Mouse (Mus musculus) cerebellum, adult 11-12 months (tissue): ENCODE measurements around the gene Disc1.

Experiments used
- DNase-seq: peaks from one replicate; pipeline ENCODE4 v3.0.0; 2022

Disc1 gene

DNA sequence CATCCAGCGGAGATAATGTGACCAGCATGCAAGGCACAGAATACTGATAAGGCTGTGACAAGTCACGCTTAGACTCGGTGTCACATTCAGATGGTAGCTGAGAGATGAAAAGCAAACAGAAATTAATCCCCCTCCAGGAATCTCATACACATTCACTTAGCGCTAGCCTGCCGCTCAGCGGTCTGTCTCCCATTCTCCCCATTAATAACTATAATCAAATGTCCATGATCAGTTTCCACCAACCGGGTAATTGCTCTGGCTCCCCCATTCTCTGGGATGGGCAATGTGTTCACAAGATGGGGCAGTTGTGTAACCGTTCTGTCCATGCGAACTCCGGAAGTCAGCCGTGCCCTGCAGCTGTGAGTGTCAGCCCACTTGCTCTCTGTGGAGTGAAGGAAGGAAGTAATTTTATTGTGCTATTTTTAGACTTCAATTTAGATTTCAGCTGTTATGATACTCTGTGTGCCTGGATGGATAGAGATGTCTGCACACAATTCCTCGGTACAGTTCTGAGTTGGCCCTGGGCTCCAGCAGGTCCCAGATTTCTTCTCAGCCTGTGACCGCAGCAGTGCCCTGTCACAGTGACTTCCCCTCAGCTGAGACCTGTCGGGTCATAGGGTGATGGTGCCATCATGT is 173.1 kb downstream of the Disc1 start:
- DNase-seq = no peak

DNA sequence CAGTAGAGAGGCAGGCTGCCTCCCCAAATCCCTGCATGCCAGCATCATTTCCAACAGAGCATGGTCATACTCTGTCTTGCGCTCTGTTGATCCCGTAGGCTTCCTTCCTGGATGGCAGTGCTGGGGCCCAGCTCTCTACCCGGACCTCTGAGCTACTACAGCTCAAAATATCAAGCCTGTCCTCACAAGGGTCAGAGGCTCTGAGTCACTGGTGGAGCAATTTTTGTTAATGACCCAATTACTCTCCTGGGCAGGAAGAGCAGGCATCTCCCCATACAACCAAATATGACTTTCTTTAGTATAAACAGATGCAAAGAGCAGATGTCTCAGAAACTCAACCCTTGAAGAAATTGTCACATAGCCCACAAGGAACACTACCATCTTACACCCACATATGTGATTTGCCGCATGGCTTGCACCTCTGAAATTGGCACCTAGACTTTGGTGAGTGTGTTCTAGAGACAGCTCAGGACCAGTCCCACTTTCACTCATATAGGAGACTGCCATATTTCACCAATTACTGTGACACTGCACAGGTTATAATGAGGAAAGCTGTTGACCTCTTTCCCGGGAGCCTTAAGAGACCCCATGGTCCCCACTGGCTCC is 176.6 kb downstream of the Disc1 start:
- no peak for DNase-seq

DNA sequence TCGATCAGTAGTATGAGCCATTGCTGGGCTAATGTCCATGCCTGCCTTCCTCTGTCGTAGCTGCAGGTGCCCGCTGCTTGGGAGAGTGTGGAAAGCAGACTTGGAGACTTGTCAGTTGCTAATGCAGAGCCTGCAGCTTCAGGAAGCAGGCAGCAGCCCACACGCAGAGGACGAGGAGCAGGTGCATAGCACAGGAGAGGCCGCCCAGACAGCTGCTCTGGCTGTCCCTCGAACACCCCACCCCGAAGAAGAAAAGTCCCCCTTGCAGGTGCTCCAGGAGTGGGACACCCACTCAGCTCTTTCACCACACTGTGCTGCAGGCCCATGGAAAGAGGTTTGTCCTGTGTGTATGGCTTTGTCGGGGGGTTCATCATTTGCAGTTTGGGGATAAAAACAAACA is 178.7 kb downstream of the Disc1 start:
- DNase-seq = no peak

DNA sequence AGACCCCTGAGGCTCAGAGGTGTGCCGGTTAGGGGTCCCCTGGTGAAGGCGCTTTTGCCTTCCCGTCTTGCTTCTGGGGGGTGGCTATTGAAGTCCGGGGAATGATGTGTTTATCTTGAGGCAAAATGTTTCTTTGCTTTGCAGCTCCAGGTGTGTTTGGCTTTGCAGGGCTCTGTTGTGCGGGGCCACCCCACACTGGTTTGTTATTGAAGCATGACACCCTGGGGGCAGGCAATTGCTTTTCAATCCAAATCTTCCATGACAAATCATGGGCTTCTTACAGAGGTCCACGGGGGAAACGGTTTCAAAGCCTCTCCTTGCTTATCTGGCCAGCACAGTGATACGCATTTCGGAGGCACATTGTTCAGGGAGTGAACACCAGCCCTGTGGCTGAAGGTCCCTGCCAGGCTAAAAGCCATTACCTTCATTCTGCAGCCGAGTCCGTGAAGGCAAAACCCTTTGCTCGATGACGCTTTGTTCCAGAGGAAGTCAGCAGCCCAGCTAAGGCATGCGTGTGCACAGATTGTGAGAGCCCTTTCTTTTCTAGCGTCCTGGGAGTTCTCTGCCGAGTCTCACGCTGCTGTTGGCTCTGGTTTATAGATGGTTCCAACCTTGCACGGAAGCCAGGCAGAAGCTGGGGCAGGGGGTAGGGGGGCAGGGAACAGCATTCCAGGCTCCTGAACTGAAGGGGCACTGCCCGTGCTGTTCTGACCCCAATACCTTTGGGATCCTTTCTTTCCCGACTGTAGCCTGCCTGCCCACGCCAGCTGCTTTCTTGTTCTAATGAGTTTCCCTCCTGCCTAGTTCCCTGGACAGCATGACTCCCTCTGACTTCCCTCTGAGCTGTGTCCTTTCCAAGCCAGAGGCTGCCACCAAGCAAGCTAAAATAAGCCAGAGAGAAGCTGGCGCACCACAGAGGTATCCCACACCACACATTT is 182.2 kb downstream of the Disc1 start:
- DNase-seq = no peak

DNA sequence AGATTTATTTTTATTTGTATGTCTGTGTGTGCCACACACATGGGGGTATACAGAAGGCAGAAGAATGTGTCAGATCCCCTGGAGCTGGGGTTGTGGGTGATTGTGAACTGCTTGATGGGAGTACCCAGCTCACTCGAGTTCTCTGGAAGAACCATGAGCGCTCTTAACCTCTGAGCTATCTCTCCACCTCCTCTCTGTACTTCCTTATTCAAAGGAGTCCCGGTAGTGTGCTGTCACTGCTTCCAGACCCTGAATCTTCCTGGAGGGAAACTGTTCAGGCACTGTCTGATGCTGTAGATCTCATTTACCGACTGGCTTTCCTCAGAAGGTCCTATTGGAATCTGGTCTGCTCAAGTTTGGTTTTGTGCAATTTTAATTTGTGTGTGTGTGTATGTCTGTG is 186.8 kb downstream of the Disc1 start:
- no peak for DNase-seq

DNA sequence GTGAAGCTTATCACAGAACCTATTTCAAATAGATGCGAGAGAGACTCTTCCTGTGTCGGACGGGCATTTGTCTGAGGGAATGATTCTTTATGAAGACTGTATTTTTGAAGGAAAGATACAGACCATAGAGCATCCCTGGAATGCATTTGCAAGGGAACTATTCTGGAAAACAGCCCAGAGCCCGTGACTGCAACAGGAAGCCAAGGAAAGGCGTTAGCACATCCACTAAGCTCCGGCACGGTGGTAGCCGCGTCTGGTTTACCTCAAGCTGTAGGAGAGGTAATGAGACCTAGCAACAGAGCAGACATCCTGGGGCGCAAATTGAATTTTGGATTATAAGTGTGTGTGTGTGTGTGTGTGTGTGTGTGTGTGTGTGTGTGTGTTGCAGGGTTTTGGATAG is 188.4 kb downstream of the Disc1 start:
- no peak for DNase-seq

DNA sequence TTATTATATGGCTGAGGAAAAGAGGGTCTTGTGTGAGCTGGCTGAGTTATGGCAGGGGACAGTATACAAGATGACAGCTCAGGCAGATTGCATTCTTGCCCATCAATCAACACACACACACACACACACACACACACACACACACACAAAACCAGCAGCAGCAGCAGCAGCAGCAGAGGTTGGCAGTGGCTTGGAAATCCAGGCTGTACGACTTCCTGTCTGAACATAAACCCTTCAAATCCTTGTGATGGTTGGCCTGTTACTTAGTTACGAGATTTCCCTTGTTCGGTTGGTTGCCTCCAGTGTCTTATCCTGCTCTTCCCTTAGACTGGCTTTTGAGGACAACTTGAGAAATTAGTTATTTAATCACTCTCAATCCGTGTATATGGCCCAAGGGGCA is 188.9 kb downstream of the Disc1 start:
- no peak for DNase-seq

DNA sequence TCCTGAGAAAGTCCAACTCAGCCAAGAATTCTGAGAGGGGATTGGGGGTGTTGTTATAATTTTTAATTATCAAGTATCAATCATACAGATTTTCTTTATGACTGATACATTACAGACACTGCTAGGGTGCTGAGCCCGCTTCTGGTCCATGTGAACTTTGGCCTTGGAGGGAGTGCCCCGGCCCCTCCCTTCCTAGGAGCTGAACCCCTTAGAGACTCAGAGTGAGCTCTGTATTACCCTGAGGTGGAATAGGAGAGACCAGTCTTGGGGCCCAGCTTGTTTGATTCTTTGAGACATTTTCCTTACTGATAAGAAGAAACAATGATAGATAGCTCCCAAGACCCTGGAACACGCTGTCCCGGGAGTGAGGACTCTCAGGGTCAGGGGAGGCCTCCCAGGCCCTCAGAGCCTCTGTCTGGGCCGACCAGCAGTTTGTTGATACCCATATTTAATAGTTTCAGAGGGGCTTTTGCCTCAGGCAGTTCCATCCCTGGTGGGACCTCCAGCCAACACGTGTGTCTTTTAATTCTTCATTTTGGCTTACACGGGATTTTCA is 192.8 kb downstream of the Disc1 start:
- DNase-seq = no peak

DNA sequence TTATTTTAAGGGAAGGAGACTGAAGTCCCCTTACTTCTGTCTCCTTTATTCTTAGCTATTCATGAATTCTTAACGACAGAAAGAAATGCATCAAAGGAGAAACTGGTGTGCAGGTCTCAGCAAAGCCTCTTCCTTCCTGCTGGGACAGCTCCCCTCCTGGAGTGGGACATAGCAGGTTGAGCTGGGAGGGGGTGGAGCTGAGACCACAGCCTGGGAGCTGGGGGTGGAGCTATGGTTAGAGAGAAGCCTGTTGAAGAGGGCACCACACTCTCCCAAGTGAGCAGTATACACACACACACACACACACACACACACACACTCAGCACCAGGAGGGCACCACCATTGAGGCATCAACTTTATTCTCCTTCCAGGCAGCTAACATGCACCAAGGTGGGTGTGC is 193.4 kb downstream of the Disc1 start:
- DNase-seq = no peak

DNA sequence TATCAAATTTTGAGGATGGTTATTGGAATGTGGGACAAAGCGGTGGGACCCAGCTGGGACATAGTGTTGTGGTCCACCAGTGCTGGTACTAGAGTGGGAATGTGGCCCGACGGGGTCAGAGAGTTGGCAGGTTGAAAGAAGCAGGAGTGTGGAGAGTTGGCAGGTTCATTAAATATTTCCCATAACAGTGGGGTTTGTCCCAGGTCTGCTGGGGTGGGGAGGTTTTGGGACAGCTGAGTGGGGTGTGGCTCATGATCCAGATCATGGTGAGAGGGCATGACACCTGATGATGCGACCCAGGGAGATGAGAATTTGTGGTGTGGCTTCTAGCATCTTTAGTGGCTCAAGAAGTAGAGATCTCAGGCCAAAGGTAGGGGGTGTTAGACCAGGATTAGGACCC is 199.0 kb downstream of the Disc1 start:
- DNase-seq = no peak

DNA sequence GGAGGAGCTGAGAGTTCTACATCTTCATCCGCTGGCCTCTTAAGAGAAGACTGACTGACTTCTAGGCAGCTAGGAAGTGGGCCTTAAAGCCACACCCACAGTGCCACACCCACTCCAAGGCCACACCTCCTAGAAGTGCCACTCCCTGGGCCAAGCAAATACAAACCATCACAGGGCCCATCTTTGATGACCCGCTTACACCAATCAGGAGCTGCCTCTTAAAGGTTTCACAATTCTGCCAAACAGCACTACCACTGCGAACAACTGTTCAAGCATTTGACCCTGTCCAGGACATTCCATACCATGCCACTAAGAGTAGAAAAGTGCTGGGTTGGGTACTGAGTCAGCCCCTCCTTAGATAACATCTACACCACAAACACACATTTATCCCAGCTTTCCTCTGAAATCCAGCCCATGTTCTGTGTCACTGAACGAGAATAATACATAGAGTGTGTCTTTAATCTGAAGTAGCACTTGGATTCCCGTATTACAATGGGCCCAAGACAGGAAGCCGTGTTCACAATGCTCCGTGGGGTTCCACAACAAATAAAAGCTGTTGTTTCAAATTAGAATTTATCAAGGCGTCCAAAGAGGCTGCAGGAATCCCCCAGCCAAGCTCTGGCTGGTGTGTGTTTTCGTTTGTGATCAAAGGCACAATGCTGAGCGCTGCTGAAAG is 199.6 kb downstream of the Disc1 start:
- DNase-seq = peak; percentile 21

DNA sequence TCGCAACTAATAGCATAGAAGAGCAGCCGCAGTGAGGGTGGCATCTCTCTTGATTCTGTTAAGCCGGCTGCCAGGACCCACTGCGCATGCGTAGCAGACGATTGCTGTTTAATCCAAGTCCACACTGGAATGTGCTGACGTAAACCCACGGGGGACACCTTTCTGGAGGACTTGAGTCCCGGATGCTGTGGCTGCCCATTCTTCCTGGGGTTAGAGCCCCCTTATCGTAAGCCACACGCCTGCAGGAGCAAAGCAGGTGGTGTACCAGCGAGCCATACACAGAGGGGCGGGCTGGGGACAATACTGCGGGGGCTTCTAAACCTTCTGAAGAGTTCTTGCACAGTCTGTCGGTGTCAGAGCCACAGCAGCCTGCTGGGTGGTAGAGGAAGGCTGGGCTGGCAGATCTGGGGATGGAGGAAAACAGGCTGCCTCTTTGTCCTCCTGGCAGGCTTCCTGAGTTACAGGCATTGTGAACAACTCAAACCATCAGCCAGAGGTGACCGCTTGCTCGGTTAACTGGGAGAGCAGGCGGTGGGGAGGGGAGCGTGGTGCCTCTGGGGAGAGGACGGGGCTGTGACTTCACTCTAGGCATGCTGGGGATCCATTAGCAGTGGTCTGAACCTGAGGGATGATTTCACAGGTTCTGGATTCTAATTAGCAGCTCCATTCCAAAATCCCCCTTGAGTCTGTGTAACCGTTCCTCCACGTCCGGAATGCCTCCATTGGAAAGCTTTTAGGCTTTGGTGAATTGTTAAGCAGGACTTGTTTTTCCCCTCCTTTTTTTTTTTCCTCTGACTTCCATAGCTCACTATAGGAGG is 200.4 kb downstream of the Disc1 start:
- peak; percentile 90 for DNase-seq

DNA sequence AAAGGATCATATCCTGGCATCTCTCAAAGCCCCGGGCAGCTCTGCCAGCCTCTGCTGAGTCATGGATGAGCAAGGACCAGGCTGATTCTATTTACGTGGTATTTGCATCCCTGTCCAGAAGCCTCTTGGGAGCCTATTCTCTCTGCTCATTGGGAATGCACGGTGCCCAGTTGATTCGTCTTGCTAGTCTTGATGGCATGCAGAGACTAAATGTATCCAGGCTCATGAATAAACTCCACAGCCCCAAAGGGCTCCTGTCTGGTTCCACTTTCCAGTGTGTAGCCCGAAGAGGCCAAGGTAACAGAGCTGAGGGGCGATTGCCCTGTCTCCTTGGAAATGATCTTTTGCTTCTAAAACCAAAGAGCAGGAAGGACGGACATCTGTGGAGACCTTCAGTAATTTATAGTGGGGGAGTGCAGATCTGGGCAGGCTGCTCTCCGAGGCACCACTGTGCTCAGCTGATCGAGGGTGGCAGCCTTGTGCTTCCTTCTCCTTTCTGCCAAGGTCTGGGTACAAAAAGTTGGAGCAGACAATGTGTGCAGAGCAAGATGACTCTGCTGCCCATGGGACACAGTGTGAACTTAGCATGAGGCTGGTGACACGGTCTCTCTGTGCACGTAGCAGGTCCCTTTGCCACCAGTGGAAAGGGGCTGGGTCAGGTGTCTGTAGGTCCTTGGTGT is 201.2 kb downstream of the Disc1 start:
- DNase-seq = peak; percentile 45

DNA sequence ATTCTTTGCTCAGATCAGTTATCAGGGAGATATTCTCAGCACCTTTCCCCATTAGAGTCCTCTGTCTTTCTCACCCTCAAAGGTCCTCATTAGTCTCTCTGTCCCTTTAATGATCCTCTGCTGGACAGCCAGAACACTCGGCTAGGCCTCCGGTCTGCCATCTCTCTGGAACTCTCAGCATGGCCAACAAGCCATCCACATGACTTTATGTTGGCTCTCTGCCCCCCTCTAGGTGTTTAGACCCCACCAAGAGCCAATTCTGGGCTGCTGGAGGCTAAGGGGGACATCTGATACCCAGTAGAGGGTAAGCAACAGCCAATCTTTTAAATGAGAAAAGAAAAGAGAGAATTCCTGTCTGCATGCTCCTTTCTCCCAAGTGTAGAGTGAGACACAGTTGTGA is 203.7 kb downstream of the Disc1 start:
- no peak for DNase-seq

DNA sequence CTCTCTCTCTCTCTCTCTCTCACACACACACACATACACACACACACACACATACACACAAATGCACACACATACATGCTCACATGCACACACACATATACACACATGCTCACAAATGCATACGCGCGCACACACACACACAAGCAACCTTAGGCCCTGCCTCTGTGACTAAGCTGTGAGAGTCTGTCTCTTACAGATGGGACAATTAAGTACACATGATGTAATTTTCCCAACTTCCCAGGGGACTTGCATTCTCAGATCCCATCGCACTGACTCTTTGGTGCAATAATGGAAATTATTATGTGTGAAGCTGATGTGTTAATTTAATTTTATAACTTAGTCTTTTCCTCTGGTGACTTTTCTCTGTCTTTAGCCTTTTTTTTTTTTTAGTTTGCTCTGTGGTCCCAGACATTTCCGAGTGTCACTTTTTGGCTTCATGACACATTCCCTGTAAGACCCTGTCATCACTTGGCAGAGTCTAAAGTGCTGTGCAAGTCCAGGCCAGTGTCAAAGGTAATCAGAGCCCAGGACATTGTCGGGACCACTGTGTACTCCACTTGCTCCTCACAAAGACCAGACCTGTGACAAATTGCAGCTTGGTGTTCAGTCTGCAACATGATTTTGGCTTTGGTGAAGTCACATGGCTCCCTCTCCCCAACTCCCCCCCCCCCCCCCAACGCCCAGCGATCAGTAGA is 205.0 kb downstream of the Disc1 start:
- no peak for DNase-seq

DNA sequence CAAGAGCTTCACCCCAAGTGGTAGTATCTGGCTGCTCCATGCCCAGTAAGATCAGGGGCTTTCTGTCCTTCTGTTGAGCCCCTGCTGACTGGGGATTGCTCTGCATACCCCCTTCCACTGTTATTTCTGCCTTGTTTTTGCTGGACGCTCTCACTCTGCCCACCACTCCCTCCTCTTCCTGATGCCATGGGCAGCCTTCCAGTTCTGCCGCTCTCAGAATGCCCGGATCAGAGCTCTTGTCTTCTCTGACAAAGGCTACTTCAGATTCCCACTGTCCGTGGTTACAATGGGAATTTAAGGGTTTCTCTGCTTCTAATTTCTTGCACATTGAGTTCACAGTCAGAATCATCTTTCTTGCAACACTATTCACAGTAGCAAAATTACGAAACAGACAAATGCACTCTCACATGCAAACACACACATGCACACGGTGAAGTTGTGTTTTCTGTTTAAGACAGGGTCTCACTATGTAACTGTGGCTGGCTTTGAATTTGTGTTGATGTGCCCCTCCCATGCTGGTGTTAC is 214.2 kb downstream of the Disc1 start:
- DNase-seq = no peak

DNA sequence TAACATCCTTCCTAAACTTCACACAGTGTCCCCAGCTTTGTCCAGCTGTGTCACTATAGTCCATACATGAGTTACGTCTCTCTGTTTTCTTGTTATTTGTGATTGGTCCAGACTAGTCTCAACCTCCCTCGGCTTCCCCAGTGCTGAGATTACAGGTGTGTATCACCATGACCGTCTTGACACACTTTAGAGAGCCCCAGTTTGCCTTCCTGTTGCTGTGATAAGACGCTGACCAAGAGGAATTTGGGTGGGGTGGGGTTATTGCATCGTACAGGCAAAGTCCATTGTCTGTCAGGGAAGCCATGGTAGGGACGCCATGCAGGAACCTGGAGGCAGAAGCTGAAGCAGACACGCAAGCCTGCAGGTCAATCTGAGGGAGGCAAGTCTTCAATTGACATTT is 216.3 kb downstream of the Disc1 start:
- DNase-seq = no peak

DNA sequence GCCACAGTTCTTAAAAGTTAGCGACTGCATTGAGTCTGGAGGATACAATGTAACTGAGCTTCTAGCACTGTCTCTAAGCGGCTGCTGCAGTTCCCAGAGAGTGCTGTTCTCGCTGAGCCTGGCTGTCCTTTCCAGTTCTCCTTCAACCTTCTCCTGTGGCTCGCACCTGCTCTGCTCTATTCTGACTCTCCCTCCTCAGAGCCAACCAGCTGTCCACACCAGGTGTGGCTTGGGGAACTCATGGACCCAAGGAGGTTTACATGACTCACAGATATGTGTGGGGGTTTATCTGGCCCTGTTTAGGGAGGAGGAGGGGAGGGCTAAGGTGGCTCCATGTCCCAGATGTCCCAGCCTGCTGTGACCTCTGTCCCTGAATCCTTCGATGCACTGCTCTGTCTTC is 217.4 kb downstream of the Disc1 start:
- no peak for DNase-seq

DNA sequence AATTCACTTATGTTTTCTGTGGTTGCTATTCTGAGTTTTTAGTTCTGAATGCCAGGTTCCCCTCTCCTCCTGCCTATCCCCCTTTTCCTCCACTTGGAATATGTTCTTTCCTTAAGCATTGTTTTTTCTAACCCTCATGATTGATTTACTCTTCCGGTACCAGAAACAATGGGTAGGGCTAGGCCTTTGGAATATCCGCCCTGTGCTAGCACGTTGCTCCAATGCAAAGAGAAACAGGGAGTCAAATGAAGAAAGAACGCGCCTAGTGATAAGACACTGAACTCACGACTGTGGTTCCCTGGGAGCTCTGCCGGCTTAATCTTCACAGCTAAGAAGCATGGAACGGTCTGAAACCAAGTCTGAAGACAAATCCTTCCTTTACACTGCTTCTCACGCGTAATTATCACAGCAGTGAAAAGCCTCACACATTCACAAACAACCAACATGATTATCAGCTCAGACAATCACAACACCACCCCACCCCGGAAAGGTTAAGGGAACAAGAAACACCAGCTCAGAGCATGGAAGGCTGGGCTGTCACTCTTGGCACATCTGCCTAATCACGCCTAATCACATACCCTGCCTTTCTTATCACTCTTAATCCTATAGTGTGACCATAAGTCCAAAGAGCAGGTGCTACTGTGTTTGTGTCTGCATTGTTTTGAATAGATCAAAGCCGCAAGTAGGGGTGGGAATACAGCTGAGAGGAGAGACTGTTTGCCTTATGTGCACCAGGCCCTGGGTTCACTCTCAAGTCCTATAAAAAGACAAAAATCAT is 218.3 kb downstream of the Disc1 start:
- no peak for DNase-seq
